Mouse (Mus musculus): Measurements from ENCODE around the gene Tbrg4.

Gene Tbrg4

DNA sequence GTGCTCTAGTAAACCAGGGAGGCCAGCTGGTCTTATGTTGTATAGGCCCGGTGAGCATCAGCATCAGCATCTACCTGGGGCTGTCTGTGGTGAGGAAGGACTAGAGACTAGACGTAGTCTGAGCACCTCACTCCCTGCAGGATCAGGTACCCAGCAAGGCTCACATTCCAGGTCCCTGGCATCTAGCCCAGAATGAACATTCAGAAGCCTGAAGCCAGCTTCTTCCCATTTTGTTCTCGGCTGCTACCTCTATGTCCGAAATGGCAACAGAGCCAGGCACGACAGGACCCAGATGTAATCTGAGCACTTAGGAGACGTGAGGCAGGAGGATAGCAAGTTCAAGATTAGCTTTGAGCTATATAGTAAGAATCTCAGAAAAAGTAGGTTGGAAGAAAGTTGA lies 31.0 kb downstream of the Tbrg4 start:
- TF ChIP-seq POU5F1 (IDR thresholded peaks at IDR 0.05; ENCODE audit: borderline replicate concordance, low read length) (no peak), NANOG (IDR thresholded peaks at IDR 0.05; ENCODE audit: borderline replicate concordance, low read length) (no peak), CTCF (conservative IDR thresholded peaks at IDR 0.05; ENCODE audit: low read length) (no peak)
- Histone ChIP-seq H3K27me3 (ENCODE audit: insufficient read depth, low read length) (no peaks in the 10 kb centered on the region; the same call in 1 of the 2 replicates), H3K4me3 (replicated peaks; ENCODE audit: low read length) (no peak overlapping the region), H3K36me3 (ENCODE audit: insufficient read depth, low read length) (peaks cover 67% of the 10 kb centered on the region), H3K9me3 (ENCODE audit: low read length) (no peaks in the 10 kb centered on the region), H3K4me1 (replicated peaks; ENCODE audit: low read depth, low read length) (peaks cover 73% of the 10 kb centered on the region)

DNA sequence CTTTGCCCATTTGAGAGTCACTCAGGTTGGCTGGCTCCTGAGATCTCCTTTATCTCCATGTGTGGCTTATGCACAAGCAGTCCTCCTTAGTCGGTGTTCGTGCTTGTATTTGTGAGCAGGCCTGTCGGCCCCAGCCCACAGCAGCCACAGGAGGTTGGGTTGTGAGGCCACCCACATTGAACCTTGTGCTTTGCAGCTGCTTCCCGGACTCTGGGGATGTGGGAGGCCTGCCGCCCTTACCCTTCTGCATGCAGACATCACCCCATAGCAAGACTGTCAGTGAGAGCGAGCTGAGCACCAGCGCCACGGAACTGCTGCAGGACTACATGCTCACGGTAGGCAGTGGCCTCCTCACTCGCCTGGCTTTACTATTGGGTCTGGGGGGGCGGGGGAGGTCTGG lies 32.5 kb downstream of the Tbrg4 start:
- Histone ChIP-seq H3K36me3 (ENCODE audit: insufficient read depth, low read length) (peaks cover 75% of the 10 kb centered on the region), H3K27me3 (ENCODE audit: insufficient read depth, low read length) (no peaks in the 10 kb centered on the region), H3K4me1 (replicated peaks; ENCODE audit: low read depth, low read length) (peaks cover 73% of the 10 kb centered on the region), H3K4me3 (replicated peaks; ENCODE audit: low read length) (peak overlapping the region; percentile 53), H3K9me3 (ENCODE audit: low read length) (no peaks in the 10 kb centered on the region)
- TF ChIP-seq CTCF (conservative IDR thresholded peaks at IDR 0.05; ENCODE audit: low read length), result no peak
- TF ChIP-seq POU5F1 (IDR thresholded peaks at IDR 0.05; ENCODE audit: borderline replicate concordance, low read length), result no peak
- no peak for TF ChIP-seq NANOG (IDR thresholded peaks at IDR 0.05; ENCODE audit: borderline replicate concordance, low read length)

DNA sequence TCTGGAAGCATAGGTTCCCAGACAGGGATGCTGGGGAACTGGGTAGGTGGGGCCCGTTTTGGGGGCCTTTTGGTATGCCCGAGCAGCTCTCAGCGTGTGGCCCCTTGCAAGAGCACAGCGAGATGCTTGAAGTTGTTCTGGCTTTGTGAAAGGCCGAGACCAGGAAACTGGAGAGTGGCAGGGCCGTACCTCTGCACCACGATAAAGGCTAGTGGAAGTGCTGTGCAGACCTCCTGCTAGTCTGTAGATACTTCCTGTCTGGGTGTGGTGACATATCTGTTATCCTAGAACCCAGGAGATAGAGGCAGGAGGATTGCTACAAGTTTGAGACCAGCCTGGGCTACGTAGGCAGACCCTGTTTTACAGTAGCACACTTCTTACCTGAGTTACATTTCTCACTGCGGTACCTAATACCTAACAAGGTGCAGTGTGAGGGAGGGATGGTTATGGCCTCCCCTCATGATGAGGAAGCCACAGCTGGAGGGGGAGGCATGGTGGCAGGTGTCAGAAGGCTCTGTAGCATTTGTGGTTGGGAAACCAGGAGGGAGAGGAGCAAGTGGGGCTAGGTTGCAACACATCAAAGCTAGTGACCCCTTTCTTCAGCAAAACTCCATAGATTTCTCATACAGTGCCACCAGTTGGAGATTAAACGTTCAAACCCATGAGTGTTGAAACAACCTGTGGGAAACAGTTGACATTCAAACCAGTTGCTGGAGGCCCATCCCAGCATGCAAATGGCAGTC lies 34.8 kb downstream of the Tbrg4 start:
- TF ChIP-seq POU5F1 (IDR thresholded peaks at IDR 0.05; ENCODE audit: borderline replicate concordance, low read length) (no peak), NANOG (IDR thresholded peaks at IDR 0.05; ENCODE audit: borderline replicate concordance, low read length) (no peak), CTCF (conservative IDR thresholded peaks at IDR 0.05; ENCODE audit: low read length) (no peak)
- peaks cover 57% of the 10 kb centered on the region for H3K36me3 ChIP-seq (ENCODE audit: insufficient read depth, low read length)
- H3K4me3 ChIP-seq (replicated peaks; ENCODE audit: low read length), result 0 out of 2 replicates have a peak overlapping the region, but pooled peaks have one; percentile 10
- H3K27me3 ChIP-seq (ENCODE audit: insufficient read depth, low read length), result no peaks in the 10 kb centered on the region
- no peaks in the 10 kb centered on the region for H3K9me3 ChIP-seq (ENCODE audit: low read length)
- H3K4me1 ChIP-seq (replicated peaks; ENCODE audit: low read depth, low read length), result peaks cover 81% of the 10 kb centered on the region

DNA sequence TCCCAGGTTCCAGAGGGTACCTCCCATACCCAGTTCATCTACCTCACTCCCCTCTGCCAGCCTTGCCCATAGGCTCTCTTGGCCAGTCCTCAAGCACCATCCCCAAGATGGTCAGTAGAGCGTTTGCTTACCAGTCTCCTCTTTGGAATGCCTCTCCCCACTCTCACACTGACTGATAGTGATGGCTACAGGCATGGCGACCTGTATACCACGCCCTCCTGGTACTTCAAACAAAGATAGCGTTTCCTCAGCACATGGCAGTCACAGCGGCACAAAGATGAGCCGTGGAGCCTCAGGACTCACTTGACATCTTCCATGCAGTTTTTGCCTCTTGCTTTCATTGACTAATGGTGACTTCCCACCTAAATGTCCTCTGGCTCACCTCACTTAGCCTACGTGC lies 36.0 kb downstream of the Tbrg4 start:
- peaks cover 86% of the 10 kb centered on the region for H3K4me1 ChIP-seq (replicated peaks; ENCODE audit: low read depth, low read length)
- peaks cover 53% of the 10 kb centered on the region for H3K36me3 ChIP-seq (ENCODE audit: insufficient read depth, low read length)
- H3K27me3 ChIP-seq (ENCODE audit: insufficient read depth, low read length), result no peaks in the 10 kb centered on the region
- no peak overlapping the region for H3K4me3 ChIP-seq (replicated peaks; ENCODE audit: low read length)
- H3K9me3 ChIP-seq (ENCODE audit: low read length), result no peaks in the 10 kb centered on the region
- TF ChIP-seq NANOG (IDR thresholded peaks at IDR 0.05; ENCODE audit: borderline replicate concordance, low read length) (no peak), POU5F1 (IDR thresholded peaks at IDR 0.05; ENCODE audit: borderline replicate concordance, low read length) (no peak), CTCF (conservative IDR thresholded peaks at IDR 0.05; ENCODE audit: low read length) (no peak)

DNA sequence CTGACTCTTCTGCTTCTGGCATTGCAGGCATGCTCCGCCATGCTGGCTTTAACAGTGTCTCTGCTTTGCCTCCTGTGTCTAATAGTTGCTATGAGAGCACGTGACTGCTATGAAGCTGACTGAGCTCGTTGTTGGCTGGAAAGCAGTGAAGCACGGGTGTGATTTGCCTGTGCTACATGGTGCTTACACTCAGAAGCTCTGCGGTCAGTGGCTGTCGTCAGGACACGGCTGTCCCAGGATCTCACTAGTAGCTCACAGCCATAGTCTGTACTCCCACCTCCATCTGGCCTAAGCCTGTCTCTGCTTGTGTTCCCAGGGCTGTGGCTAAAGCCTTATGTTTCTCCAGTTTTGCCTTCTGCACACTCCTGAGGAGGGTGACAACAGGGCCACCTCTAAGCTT lies 37.6 kb downstream of the Tbrg4 start:
- H3K27me3 ChIP-seq (ENCODE audit: insufficient read depth, low read length), result no peaks in the 10 kb centered on the region
- H3K4me3 ChIP-seq (replicated peaks; ENCODE audit: low read length), result no peak overlapping the region
- no peaks in the 10 kb centered on the region for H3K9me3 ChIP-seq (ENCODE audit: low read length)
- peaks cover 45% of the 10 kb centered on the region for H3K36me3 ChIP-seq (ENCODE audit: insufficient read depth, low read length)
- no peak for TF ChIP-seq POU5F1 (IDR thresholded peaks at IDR 0.05; ENCODE audit: borderline replicate concordance, low read length)
- TF ChIP-seq CTCF (conservative IDR thresholded peaks at IDR 0.05; ENCODE audit: low read length), result no peak
- no peak for TF ChIP-seq NANOG (IDR thresholded peaks at IDR 0.05; ENCODE audit: borderline replicate concordance, low read length)
- H3K4me1 ChIP-seq (replicated peaks; ENCODE audit: low read depth, low read length), result peaks cover 74% of the 10 kb centered on the region

DNA sequence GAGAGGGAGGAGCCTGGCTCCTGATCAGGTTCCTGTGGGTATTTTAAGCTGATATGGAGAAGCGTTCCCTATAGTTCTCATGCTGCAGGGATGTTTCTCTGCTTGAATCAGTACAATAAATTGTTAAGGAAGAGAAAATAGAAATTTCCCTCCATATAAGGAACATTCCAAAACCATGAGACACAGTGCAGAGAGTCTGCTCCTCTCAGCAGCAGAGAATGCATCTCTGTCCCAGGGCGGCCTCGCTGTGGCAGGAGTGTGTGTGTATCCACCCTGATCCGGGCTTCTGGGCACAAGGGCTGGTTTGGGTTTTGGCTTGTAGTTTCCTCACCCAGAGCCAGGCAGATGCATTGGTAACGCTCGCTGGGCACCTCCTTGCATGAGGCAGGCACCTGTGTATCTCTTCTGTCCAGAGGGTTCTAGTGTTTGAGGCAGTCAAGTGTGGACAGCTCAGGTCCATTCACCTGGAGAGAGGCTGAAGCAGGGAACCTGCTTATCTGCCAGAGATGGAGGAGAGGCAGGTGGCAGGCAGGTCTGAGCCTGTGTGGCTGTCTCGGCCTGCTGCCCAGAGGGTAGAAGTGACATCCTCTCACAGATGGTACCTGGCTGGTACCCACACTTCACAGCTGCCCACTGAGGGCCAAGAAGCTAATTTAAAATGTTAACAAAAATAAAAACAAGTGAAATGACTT lies 38.5 kb downstream of the Tbrg4 start:
- Histone ChIP-seq H3K27me3 (ENCODE audit: insufficient read depth, low read length) (no peaks in the 10 kb centered on the region), H3K9me3 (ENCODE audit: low read length) (no peaks in the 10 kb centered on the region), H3K4me1 (replicated peaks; ENCODE audit: low read depth, low read length) (peaks cover 65% of the 10 kb centered on the region), H3K36me3 (ENCODE audit: insufficient read depth, low read length) (peaks cover 36% of the 10 kb centered on the region), H3K4me3 (replicated peaks; ENCODE audit: low read length) (no peak overlapping the region)
- TF ChIP-seq CTCF (conservative IDR thresholded peaks at IDR 0.05; ENCODE audit: low read length) (no peak), NANOG (IDR thresholded peaks at IDR 0.05; ENCODE audit: borderline replicate concordance, low read length) (no peak), POU5F1 (IDR thresholded peaks at IDR 0.05; ENCODE audit: borderline replicate concordance, low read length) (no peak)

DNA sequence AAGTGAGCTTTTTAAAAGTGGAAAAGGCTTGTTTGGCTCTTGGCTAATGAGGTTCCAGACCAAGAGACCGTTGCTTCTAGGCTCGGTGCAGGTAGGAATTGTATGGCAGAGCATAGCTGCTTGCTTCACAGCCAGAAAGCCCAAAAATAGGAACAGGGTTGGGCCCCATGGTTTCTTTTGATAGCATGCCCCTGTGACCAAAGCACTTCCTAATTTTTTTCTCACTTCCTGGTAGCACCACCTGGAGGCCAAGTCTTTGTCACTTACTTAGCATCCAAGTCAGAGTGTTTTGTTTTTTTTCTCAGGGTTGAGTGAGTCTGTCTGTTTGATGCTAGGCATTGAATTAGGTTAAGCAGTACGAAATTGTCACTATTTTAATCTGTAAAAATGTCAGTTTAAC lies 39.2 kb downstream of the Tbrg4 start:
- no peak for TF ChIP-seq NANOG (IDR thresholded peaks at IDR 0.05; ENCODE audit: borderline replicate concordance, low read length)
- TF ChIP-seq POU5F1 (IDR thresholded peaks at IDR 0.05; ENCODE audit: borderline replicate concordance, low read length), result no peak
- no peak for TF ChIP-seq CTCF (conservative IDR thresholded peaks at IDR 0.05; ENCODE audit: low read length)
- H3K4me1 ChIP-seq (replicated peaks; ENCODE audit: low read depth, low read length), result peaks cover 57% of the 10 kb centered on the region
- no peaks in the 10 kb centered on the region for H3K9me3 ChIP-seq (ENCODE audit: low read length)

DNA sequence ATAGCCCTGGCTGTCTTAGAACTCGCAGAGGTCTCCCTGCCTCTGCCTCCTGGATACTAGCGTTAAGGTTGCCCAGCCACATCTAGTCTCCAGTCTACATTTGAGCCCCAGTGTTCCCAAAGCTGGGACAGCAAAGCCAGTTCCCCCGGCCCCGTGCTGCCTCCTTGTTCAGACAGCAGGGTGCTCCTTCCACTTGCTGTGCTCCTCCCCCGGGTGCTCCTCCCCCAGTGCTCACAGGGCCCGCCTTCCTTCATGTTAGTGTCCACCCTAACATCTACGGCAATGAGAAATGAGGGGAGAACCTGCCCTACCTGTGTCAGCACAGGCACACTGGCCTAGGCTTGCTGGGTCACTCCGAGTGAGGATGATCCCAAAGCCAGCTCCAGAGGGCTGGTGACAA lies 40.1 kb downstream of the Tbrg4 start:
- H3K27me3 ChIP-seq (ENCODE audit: insufficient read depth, low read length), result no peaks in the 10 kb centered on the region
- TF ChIP-seq POU5F1 (IDR thresholded peaks at IDR 0.05; ENCODE audit: borderline replicate concordance, low read length) (no peak), CTCF (conservative IDR thresholded peaks at IDR 0.05; ENCODE audit: low read length) (no peak), NANOG (IDR thresholded peaks at IDR 0.05; ENCODE audit: borderline replicate concordance, low read length) (no peak)
- peaks cover 27% of the 10 kb centered on the region for H3K36me3 ChIP-seq (ENCODE audit: insufficient read depth, low read length)
- H3K4me1 ChIP-seq (replicated peaks; ENCODE audit: low read depth, low read length), result peaks cover 49% of the 10 kb centered on the region
- no peak overlapping the region for H3K4me3 ChIP-seq (replicated peaks; ENCODE audit: low read length)
- H3K9me3 ChIP-seq (ENCODE audit: low read length), result no peaks in the 10 kb centered on the region

More for the DNA sequence above, 39.2 kb downstream of the Tbrg4 start:
- Histone ChIP-seq H3K4me3 (replicated peaks; ENCODE audit: low read length) (no peak overlapping the region), H3K27me3 (ENCODE audit: insufficient read depth, low read length) (no peaks in the 10 kb centered on the region), H3K36me3 (ENCODE audit: insufficient read depth, low read length) (peaks cover 30% of the 10 kb centered on the region)
